Mouse (Mus musculus): ENCODE measurements around the gene Hpse2. TPM values are rescaled to one million over a fixed set of nuclear protein-coding genes. Genes with fewer than 3 reads are reported as not detected.

Hpse2 gene
- polyA plus RNA-seq, 2 experiments from 2014 or later, result 0.14 TPM; not detected in 1

DNA sequence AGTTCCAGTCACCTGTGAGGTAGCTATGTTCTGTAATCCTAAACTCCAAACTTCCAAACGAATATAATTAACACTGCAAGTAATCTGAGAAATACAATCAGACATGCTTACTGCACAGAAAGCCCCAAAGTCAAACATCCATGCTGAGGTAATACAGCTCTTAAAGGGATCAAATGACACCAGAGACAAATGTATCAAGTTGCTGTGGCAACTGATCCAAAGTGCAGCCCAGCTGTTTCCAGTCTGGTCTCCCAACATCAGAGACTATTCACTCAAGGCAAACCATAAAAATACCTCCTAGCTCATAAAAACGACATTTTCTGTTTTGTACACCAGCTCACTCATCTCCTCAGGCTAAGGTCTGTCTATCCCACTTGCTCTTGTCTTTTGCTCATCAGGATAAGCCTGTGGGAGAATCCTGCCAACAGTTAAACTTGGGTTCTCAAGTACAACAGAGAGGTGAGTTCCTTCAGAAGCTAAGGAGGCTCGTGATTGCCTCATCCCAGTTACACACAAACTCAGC, 440.0 kb downstream of the Hpse2 start:
- no peak for ATAC-seq

DNA sequence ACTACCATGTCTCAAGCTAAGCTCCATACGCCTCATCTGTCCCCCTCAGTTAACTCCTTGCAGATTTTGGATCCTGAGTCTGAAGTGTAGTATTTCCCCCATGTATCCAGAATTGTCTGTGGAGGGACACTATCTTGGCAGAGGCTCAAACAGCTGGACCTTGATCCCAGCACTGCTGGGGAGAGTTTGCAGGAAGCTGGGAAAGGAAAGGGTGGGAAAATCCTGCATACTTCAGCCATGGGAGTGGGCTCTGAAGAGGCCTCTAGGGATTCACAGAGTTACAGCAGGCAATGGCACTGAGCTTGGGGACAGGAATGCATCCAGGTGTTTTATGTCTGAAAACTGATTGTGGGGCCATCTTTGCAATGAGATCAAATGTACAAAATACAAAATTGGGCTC, 450.6 kb downstream of the Hpse2 start:
- ATAC-seq, result no peak

DNA sequence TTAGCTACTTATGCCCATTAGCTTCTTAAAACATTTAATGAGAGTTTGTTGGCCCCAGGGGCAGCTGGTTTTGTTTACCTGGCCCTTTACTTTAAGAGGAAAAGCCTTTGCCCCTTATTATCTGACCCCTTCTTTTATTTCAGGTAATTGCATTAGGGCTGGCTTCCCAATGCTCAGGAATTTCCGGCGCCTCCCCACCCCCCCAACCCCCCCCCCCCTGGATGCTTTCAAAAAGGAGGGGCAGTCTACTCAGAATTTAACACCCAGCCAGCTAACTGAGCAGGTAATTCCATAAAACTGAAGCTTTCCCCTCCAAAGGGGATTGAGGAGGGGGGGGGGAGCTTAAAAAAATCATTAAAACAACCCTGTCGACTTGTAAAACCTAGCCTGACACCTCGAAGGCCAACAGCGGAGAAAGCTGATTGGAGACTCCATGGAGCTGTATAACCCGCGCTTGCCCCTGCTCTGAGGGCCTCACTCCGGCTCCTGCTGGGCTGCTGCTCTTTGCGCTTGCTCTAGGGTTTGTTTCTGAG, 451.4 kb downstream of the Hpse2 start:
- ATAC-seq, result no peak

GRCm38 (mm10) chr19:42929702-42930101, 458.5 kb downstream of the Hpse2 start:
- ATAC-seq, result no peak

DNA sequence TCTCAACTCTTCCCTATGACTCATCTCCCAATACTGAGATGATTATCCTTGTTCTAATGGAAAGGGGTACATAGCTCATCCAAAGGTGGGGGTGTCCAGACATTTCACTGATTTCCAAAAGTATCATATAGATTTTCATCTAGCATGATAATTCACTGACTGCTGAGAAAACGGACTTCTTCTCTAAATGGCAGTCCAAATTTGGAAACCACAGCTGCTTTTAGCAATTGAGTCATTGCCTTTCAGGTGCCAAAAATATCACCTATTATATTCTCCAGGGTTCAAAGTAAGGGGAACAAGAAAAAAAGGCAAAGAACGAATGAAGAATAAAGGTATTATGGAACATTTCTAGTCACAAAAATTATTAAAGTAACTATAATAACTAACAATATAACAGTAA, 459.9 kb downstream of the Hpse2 start:
- no peak for ATAC-seq

- ATAC-seq, result no peak
These were observed 465.5 kb downstream of the Hpse2 start for GRCm38 (mm10) chr19:42922610-42923009.

DNA sequence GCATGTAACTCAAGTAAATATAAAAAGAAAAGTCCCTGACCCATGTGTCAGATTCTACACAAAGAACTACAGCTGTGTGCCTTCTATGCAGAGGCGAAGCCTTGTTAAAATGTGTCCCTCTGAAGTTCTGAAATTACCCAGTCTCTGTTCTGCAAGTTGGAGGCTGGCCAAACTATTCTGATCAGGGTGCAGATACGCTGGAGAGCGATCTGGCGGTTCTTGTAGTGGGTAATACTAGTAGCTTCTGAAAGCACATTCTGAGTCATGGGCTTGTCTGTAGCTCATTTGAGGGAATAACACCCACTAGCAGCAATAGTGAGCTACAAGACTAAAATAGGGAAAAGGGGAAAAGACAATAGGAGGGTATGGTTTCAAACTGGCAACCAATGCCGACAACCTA, 474.5 kb downstream of the Hpse2 start:
- no peak for ATAC-seq

GRCm38 (mm10) chr19:42909719-42910118, 478.4 kb downstream of the Hpse2 start:
- ATAC-seq, result no peak

- no peak for ATAC-seq
These were observed 479.6 kb downstream of the Hpse2 start for GRCm38 (mm10) chr19:42908553-42908952.

- ATAC-seq, result no peak
These were observed 481.8 kb downstream of the Hpse2 start for GRCm38 (mm10) chr19:42906328-42906727.

DNA sequence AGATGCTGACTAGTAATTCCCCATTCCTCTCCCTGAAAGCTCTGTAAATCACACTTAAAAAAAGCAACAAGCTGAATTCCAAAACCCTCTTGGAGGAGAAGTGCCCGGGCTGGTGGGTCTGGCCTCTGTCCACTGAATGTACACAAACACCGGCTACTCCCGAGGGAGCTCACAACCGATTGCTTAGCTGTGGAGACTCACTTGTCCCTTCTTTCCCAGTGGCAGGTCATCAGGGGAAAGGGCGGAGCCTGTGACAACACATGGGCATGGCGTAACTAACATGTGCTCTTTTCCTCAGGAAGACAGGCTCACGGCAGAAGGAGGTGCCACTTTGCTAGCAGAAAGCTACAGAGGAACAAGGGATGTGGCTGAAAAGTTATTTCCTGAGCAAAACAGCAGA, 483.4 kb downstream of the Hpse2 start:
- no peak for ATAC-seq

GRCm38 (mm10) chr19:42904240-42904639, 483.9 kb downstream of the Hpse2 start:
- no peak for ATAC-seq

DNA sequence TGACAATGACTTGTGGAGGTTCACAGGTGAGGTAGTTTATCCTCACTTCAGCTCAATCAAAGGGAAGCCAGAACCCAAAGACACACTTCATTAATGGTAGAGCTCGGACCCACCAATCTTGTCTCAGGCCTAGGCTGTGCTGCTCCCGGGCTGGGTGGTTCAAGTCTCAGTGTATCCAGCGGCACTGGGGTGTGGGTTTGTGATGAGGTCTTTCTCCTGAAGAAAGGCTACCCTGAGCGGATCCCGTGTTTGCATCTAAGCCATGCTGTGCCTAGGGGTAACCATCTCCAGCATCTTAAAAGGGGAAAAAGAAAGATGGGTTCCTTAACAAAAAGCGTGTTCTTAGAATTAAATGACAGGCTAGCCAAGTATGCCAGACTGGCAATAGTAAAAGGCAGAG, 484.3 kb downstream of the Hpse2 start:
- no peak for ATAC-seq

DNA sequence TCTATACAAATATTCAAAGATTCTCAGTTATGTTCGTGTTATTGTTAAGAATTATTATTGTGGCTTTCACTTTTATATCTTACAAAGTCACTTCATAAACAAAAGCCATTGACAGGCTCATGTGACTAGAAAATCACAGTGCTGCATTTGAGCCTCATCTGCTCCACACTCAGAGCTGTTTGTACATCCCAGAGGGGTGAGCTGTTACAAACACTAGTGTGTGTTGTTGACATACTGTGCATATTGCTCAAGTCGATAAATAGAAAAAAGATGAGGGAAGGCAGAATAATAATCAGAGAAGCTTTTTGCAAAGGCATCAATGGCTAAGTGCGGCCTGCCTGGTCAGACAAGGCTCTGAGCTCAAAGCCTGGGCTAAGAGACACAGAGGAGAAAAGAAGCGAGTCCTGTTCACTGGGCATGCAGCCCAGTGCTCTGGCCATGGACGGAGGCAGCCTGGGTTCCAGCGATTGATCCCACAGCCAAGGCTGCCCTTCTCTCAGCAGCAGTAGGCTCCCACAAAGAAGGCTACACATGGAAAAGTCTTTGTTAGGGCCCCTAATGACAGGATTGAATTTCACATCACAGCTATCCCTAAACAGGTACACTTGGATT, 485.6 kb downstream of the Hpse2 start:
- no peak for ATAC-seq

DNA sequence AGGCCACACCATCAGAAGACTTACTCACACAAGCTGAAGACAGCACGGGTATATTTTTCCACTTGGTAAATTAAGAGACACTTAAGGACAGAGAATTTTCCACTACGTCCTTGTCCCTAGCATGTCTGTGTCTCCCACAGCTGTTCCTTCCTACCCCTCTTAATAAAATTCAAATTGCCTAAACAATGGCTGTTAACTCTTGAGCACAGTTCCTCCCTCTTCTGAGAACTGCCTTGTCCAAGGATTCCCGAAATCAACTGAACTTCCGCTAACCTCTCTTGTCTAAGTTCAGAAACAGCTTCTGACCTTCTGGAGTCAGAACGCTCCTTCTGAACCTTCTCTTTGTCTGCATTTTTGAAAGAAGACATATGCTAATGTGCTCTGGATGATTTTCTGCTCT, 496.6 kb downstream of the Hpse2 start:
- ATAC-seq, result no peak

DNA sequence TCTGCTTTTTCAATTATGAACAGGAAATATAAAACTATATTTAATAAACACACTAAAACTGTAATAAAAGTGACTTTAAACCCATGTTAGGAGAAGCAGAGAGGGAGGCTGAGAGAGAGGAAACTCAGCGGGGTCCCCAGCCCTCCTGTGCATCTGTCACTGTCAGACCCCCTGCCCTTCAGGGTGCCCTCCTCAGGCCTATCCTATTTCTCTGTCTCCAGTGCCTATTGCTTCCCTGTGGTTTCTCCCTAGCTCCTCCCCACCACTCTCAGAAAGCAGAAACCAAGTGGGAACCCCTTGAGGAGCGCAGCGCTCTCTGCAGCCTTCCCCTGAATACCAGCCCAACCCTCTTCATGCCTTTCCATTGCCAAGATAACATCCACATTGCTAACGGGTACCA, 510.5 kb downstream of the Hpse2 start:
- ATAC-seq, result no peak

- no peak for ATAC-seq
These were observed 511.6 kb downstream of the Hpse2 start for GRCm38 (mm10) chr19:42876563-42876962.

DNA sequence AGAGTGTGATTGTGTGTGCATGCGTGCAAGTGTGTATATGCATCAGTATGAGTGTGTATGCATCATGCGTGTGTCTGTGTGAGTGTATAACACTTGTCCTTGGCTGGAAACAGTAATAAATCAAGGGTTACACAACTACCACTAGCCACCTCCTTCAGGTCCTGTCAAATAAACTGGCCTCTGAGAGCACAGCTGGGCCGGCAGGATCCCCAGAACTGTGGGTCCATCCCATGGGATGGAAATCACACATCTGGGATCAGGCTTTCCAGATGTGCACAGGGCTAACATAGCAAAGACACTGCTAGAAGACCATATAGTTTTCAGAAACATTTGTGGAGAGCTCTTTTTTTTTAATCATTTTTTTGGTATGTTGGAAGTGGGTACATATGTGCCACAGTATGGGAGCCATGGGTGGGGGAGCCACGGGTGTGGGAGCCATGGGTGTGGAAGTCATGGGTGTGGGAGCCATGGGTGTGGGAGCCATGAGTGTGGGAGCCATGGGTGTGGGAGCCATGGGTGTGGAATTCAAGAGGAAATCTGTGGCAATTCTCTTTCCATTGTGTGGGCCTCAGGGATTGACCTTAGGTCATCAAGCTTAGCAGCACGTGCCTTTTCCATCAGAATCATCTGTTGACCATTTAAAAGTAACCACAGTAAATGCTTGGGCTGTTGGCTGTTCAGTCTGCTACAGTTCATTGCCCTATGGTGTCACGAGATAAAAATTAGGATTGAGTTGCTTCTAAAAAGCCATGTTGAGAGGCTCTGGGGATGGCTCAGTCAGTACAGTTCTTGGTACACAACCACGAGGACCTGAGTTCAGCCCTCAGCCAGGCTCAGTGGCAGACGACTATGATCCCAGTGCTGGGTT, 518.3 kb downstream of the Hpse2 start:
- no peak for ATAC-seq

GRCm38 (mm10) chr19:42868958-42869662, 519.0 kb downstream of the Hpse2 start:
- no peak for ATAC-seq

- ATAC-seq, result no peak
These were observed 525.1 kb downstream of the Hpse2 start for GRCm38 (mm10) chr19:42863013-42863412.

- ATAC-seq, result no peak
These were observed 531.1 kb downstream of the Hpse2 start for GRCm38 (mm10) chr19:42857096-42857495.

DNA sequence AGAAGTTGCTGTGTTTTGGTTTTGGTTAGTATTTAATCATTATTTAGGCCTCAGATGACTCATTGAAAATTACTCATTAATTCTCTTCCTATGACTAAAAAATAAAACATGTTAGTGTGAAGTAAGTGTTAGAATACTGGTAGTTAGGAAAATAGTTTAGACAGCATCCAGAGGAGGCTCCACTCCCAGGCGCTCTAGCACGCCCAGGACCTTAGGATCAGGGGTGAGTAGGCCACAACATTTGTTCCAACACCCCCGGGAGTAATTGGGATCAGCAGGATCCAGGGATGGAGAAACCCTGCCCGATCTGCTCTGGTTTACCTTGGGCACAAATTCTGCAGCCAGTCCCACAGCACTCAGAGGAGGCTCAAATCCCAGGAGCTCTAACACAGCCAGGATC, 532.5 kb downstream of the Hpse2 start:
- no peak for ATAC-seq

GRCm38 (mm10) chr19:42850444-42850843, 537.7 kb downstream of the Hpse2 start:
- no peak for ATAC-seq
